Mouse (Mus musculus): ENCODE measurements around the gene Zfand3. TPM values are rescaled to one million over a fixed set of nuclear protein-coding genes. Genes with fewer than 3 reads are reported as not detected.

Gene Zfand3
- polyA plus RNA-seq, 1 experiment from 2014 or later, result 55.1 TPM

GRCm38 (mm10) chr17:30051523-30052346, 47.2 kb downstream of the Zfand3 start:
- H3K27me3 ChIP-seq (ENCODE audit: control insufficient read depth, insufficient read depth, low read length), result no peaks in the 10 kb centered on the region
- 90% methylated on average over 5 of the region's 5 CpGs for WGBS
- no peaks in the 10 kb centered on the region for H3K4me1 ChIP-seq (ENCODE audit: control insufficient read depth, insufficient read depth, low read length)
- ATAC-seq (ENCODE audit: insufficient number of reproducible peaks, low FRiP score, low TSS enrichment, low read depth) (no peak), DNase-seq (ENCODE audit: low spot score) (no peak)
- no peak overlapping the region for H3K27ac ChIP-seq (replicated peaks; ENCODE audit: low read depth, low read length)
- no peak overlapping the region for H3K9ac ChIP-seq (ENCODE audit: low read length)
- H3K4me2 ChIP-seq (ENCODE audit: low read depth, severe bottlenecking), result no peak overlapping the region
- H3K4me3 ChIP-seq (ENCODE audit: low read depth, low read length), result no peak overlapping the region
- no peaks in the 10 kb centered on the region for H3K36me3 ChIP-seq (ENCODE audit: control insufficient read depth, insufficient read depth, low read length)
- no peaks in the 10 kb centered on the region for H3K9me3 ChIP-seq (ENCODE audit: control insufficient read depth, low read length)

- no peak overlapping the region for H3K27ac ChIP-seq (replicated peaks; ENCODE audit: low read depth, low read length)
- WGBS, result 94% methylated on average over 5 of the region's 5 CpGs
- ATAC-seq (ENCODE audit: insufficient number of reproducible peaks, low FRiP score, low TSS enrichment, low read depth), result no peak
These were observed 47.8 kb downstream of the Zfand3 start for GRCm38 (mm10) chr17:30052347-30052742.

GRCm38 (mm10) chr17:30053463-30053862, 48.9 kb downstream of the Zfand3 start:
- ATAC-seq (ENCODE audit: insufficient number of reproducible peaks, low FRiP score, low TSS enrichment, low read depth) (no peak), DNase-seq (ENCODE audit: low spot score) (no peak)
- H3K27ac ChIP-seq (replicated peaks; ENCODE audit: low read depth, low read length), result no peak overlapping the region
- WGBS, result 92% methylated on average over 9 of the region's 9 CpGs
- H3K4me1 ChIP-seq (ENCODE audit: control insufficient read depth, insufficient read depth, low read length), result no peaks in the 10 kb centered on the region
- H3K9me3 ChIP-seq (ENCODE audit: control insufficient read depth, low read length), result no peaks in the 10 kb centered on the region
- no peak overlapping the region for H3K4me2 ChIP-seq (ENCODE audit: low read depth, severe bottlenecking)
- H3K36me3 ChIP-seq (ENCODE audit: control insufficient read depth, insufficient read depth, low read length), result no peaks in the 10 kb centered on the region
- no peak overlapping the region for H3K9ac ChIP-seq (ENCODE audit: low read length)
- H3K27me3 ChIP-seq (ENCODE audit: control insufficient read depth, insufficient read depth, low read length), result no peaks in the 10 kb centered on the region
- no peak overlapping the region for H3K4me3 ChIP-seq (ENCODE audit: low read depth, low read length)

More at GRCm38 (mm10) chr17:30052347-30052742, 47.8 kb downstream of the Zfand3 start:
- H3K4me1 ChIP-seq (ENCODE audit: control insufficient read depth, insufficient read depth, low read length), result no peaks in the 10 kb centered on the region
- H3K9me3 ChIP-seq (ENCODE audit: control insufficient read depth, low read length), result no peaks in the 10 kb centered on the region
- no peak overlapping the region for H3K4me2 ChIP-seq (ENCODE audit: low read depth, severe bottlenecking)
- no peak for DNase-seq (ENCODE audit: low spot score)
- no peak overlapping the region for H3K4me3 ChIP-seq (ENCODE audit: low read depth, low read length)
- H3K36me3 ChIP-seq (ENCODE audit: control insufficient read depth, insufficient read depth, low read length), result no peaks in the 10 kb centered on the region
- no peak overlapping the region for H3K9ac ChIP-seq (ENCODE audit: low read length)
- no peaks in the 10 kb centered on the region for H3K27me3 ChIP-seq (ENCODE audit: control insufficient read depth, insufficient read depth, low read length)

GRCm38 (mm10) chr17:30053871-30054270, 49.3 kb downstream of the Zfand3 start:
- Histone ChIP-seq H3K4me3 (ENCODE audit: low read depth, low read length) (no peak overlapping the region), H3K4me1 (ENCODE audit: control insufficient read depth, insufficient read depth, low read length) (no peaks in the 10 kb centered on the region), H3K4me2 (ENCODE audit: low read depth, severe bottlenecking) (no peak overlapping the region), H3K36me3 (ENCODE audit: control insufficient read depth, insufficient read depth, low read length) (no peaks in the 10 kb centered on the region), H3K9me3 (ENCODE audit: control insufficient read depth, low read length) (no peaks in the 10 kb centered on the region), H3K27ac (replicated peaks; ENCODE audit: low read depth, low read length) (no peak overlapping the region), H3K9ac (ENCODE audit: low read length) (no peak overlapping the region), H3K27me3 (ENCODE audit: control insufficient read depth, insufficient read depth, low read length) (no peaks in the 10 kb centered on the region)
- no peak for DNase-seq (ENCODE audit: low spot score)
- 92% methylated on average over 2 of the region's 2 CpGs for WGBS
- no peak for ATAC-seq (ENCODE audit: insufficient number of reproducible peaks, low FRiP score, low TSS enrichment, low read depth)

GRCm38 (mm10) chr17:30056226-30056625, 51.7 kb downstream of the Zfand3 start:
- no peak for ATAC-seq (ENCODE audit: insufficient number of reproducible peaks, low FRiP score, low TSS enrichment, low read depth)
- 85% methylated on average over 5 of the region's 5 CpGs for WGBS
- H3K4me3 ChIP-seq (ENCODE audit: low read depth, low read length), result no peak overlapping the region
- DNase-seq (ENCODE audit: low spot score), result no peak
- no peaks in the 10 kb centered on the region for H3K36me3 ChIP-seq (ENCODE audit: control insufficient read depth, insufficient read depth, low read length)
- H3K4me2 ChIP-seq (ENCODE audit: low read depth, severe bottlenecking), result no peak overlapping the region
- no peaks in the 10 kb centered on the region for H3K27me3 ChIP-seq (ENCODE audit: control insufficient read depth, insufficient read depth, low read length)
- H3K27ac ChIP-seq (replicated peaks; ENCODE audit: low read depth, low read length), result no peak overlapping the region
- H3K9me3 ChIP-seq (ENCODE audit: control insufficient read depth, low read length), result no peaks in the 10 kb centered on the region
- H3K4me1 ChIP-seq (ENCODE audit: control insufficient read depth, insufficient read depth, low read length), result no peaks in the 10 kb centered on the region
- no peak overlapping the region for H3K9ac ChIP-seq (ENCODE audit: low read length)

- WGBS, result 88% methylated on average over 3 of the region's 3 CpGs
- Histone ChIP-seq H3K4me2 (ENCODE audit: low read depth, severe bottlenecking) (no peak overlapping the region), H3K4me3 (ENCODE audit: low read depth, low read length) (no peak overlapping the region), H3K27ac (replicated peaks; ENCODE audit: low read depth, low read length) (no peak overlapping the region), H3K36me3 (ENCODE audit: control insufficient read depth, insufficient read depth, low read length) (no peaks in the 10 kb centered on the region), H3K9me3 (ENCODE audit: control insufficient read depth, low read length) (no peaks in the 10 kb centered on the region), H3K27me3 (ENCODE audit: control insufficient read depth, insufficient read depth, low read length) (no peaks in the 10 kb centered on the region), H3K9ac (ENCODE audit: low read length) (no peak overlapping the region), H3K4me1 (ENCODE audit: control insufficient read depth, insufficient read depth, low read length) (no peaks in the 10 kb centered on the region)
- ATAC-seq (ENCODE audit: insufficient number of reproducible peaks, low FRiP score, low TSS enrichment, low read depth) (no peak), DNase-seq (ENCODE audit: low spot score) (no peak)
These were observed 54.1 kb downstream of the Zfand3 start for GRCm38 (mm10) chr17:30058594-30058993.

GRCm38 (mm10) chr17:30059066-30059465, 54.5 kb downstream of the Zfand3 start:
- no peaks in the 10 kb centered on the region for H3K36me3 ChIP-seq (ENCODE audit: control insufficient read depth, insufficient read depth, low read length)
- no peak for ATAC-seq (ENCODE audit: insufficient number of reproducible peaks, low FRiP score, low TSS enrichment, low read depth)
- no peak overlapping the region for H3K4me2 ChIP-seq (ENCODE audit: low read depth, severe bottlenecking)
- no peak overlapping the region for H3K4me3 ChIP-seq (ENCODE audit: low read depth, low read length)
- no peak overlapping the region for H3K9ac ChIP-seq (ENCODE audit: low read length)
- H3K27ac ChIP-seq (replicated peaks; ENCODE audit: low read depth, low read length), result no peak overlapping the region
- H3K27me3 ChIP-seq (ENCODE audit: control insufficient read depth, insufficient read depth, low read length), result no peaks in the 10 kb centered on the region
- H3K9me3 ChIP-seq (ENCODE audit: control insufficient read depth, low read length), result no peaks in the 10 kb centered on the region
- 87% methylated on average over 5 of the region's 5 CpGs for WGBS
- DNase-seq (ENCODE audit: low spot score), result no peak
- 0 out of 2 replicates have a peak, but pooled peaks cover 4% of the 10 kb centered on the region for H3K4me1 ChIP-seq (ENCODE audit: control insufficient read depth, insufficient read depth, low read length)

- no peak overlapping the region for H3K4me2 ChIP-seq (ENCODE audit: low read depth, severe bottlenecking)
- 84% methylated on average over 8 of the region's 8 CpGs for WGBS
- no peaks in the 10 kb centered on the region for H3K27me3 ChIP-seq (ENCODE audit: control insufficient read depth, insufficient read depth, low read length)
- no peak overlapping the region for H3K4me3 ChIP-seq (ENCODE audit: low read depth, low read length)
- no peak overlapping the region for H3K9ac ChIP-seq (ENCODE audit: low read length)
- H3K4me1 ChIP-seq (ENCODE audit: control insufficient read depth, insufficient read depth, low read length), result peaks cover 11% of the 10 kb centered on the region; the same call in 1 of the 2 replicates
- no peak for ATAC-seq (ENCODE audit: insufficient number of reproducible peaks, low FRiP score, low TSS enrichment, low read depth)
- no peak for DNase-seq (ENCODE audit: low spot score)
- H3K27ac ChIP-seq (replicated peaks; ENCODE audit: low read depth, low read length), result no peak overlapping the region
- no peaks in the 10 kb centered on the region for H3K36me3 ChIP-seq (ENCODE audit: control insufficient read depth, insufficient read depth, low read length)
- H3K9me3 ChIP-seq (ENCODE audit: control insufficient read depth, low read length), result no peaks in the 10 kb centered on the region
These were observed 56.7 kb downstream of the Zfand3 start for GRCm38 (mm10) chr17:30061100-30061837.
